Mouse (Mus musculus) intestine, embryonic 16.5 days (tissue): ENCODE measurements around the gene Jade1. TPM values are rescaled to one million over a fixed set of nuclear protein-coding genes. Genes with fewer than 3 reads are reported as not detected.

ENCODE experiments used
- ATAC-seq: fragments of 200-750 bp; cut with Nextera tagmentation; 2 replicates; pipeline ENCODE4 v1.8.0; 2017; ENCODE audit warnings: moderate TSS enrichment, moderate library complexity
- H3K27ac ChIP-seq: fragments of 300-500 bp; sonication (generic); 2 replicates; pipeline ENCODE4 v1.5.1; 2014; ENCODE audit warnings: mild to moderate bottlenecking, low read length
- H3K27me3 ChIP-seq: fragments of 300-500 bp; sonication (generic); replicated peaks from 2 replicates; pipeline ENCODE4 v1.6.1; 2014; ENCODE audit warnings: low read length, control low read depth, mixed read lengths; ENCODE audit not compliant: control insufficient read depth, insufficient read depth
- H3K36me3 ChIP-seq: fragments of 300-500 bp; sonication (generic); 2 replicates; pipeline ENCODE4 v1.6.1; 2014; ENCODE audit warnings: low read length, control low read depth; ENCODE audit not compliant: control insufficient read depth, insufficient read depth
- H3K4me1 ChIP-seq: fragments of 300-500 bp; sonication (generic); 2 replicates; pipeline ENCODE4 v1.6.1; 2014; ENCODE audit warnings: low read length, control low read depth, mixed read lengths; ENCODE audit not compliant: control insufficient read depth, insufficient read depth
- H3K4me2 ChIP-seq: fragments of 300-500 bp; sonication (generic); 2 replicates; pipeline ENCODE4 v1.6.1; 2014; ENCODE audit warnings: low read depth, low read length, control low read depth
- H3K4me3 ChIP-seq: fragments of 300-500 bp; sonication (generic); 2 replicates; pipeline ENCODE4 v1.5.1; 2014; ENCODE audit warnings: mild to moderate bottlenecking, low read length
- H3K9ac ChIP-seq: fragments of 300-500 bp; sonication (generic); 2 replicates; pipeline ENCODE4 v1.6.1; 2014; ENCODE audit warnings: low read depth, low read length
- H3K9me3 ChIP-seq: fragments of 300-500 bp; sonication (generic); 2 replicates; pipeline ENCODE4 v1.6.1; 2016; ENCODE audit warnings: low read length, control low read depth; ENCODE audit not compliant: control insufficient read depth
- WGBS: fragments of 180-500 bp; shearing (Covaris S2); extraction: QIAGEN DNeasy Blood & Tissue Kit; methylation state at CpG from one replicate; pipeline ENCODE4 v1.1.7; 2014; 5-methylcytosine and 5-hydroxymethylcytosine counted together
- polyA plus RNA-seq: library from polyadenylated mRNA; unstranded; fragments of >200 nt; fragmentation: Nextera tagmentation; extraction: Ambion mirVana; gene quantifications from 2 replicates; pipeline ENCODE4 v1.2.1, GENCODE M21; 2015

The Jade1 gene
- polyA plus RNA-seq, 1 experiment from 2014 or later: 14.8 TPM

- Histone ChIP-seq H3K9ac (no peak overlapping the region), H3K36me3 (no peaks in the 10 kb centered on the region), H3K27me3 (no peaks in the 10 kb centered on the region), H3K4me2 (no peak overlapping the region), H3K9me3 (peaks cover 5% of the 10 kb centered on the region; the same call in 1 of the 2 replicates), H3K4me1 (peaks cover 4% of the 10 kb centered on the region; the same call in 1 of the 2 replicates), H3K27ac (no peak overlapping the region), H3K4me3 (no peak overlapping the region)
- WGBS: 89% methylated on average over 9 of the region's 11 CpGs
- ATAC-seq: no peak
Measured at GRCm38 (mm10) chr3:41556451-41557266, 1.1 kb downstream of the Jade1 start.

- no peak for ATAC-seq
- Histone ChIP-seq H3K27me3 (no peaks in the 10 kb centered on the region), H3K9ac (no peak overlapping the region), H3K4me1 (peaks cover 4% of the 10 kb centered on the region; the same call in 1 of the 2 replicates), H3K4me2 (no peak overlapping the region), H3K9me3 (peaks cover 5% of the 10 kb centered on the region; the same call in 1 of the 2 replicates), H3K4me3 (no peak overlapping the region), H3K27ac (no peak overlapping the region), H3K36me3 (no peaks in the 10 kb centered on the region)
- WGBS: 87% methylated on average over 19 of the region's 19 CpGs
Measured at GRCm38 (mm10) chr3:41557267-41557995, 1.9 kb downstream of the Jade1 start.

- Histone ChIP-seq H3K9me3 (peaks cover 5% of the 10 kb centered on the region; the same call in 1 of the 2 replicates), H3K27me3 (no peaks in the 10 kb centered on the region), H3K4me3 (no peak overlapping the region), H3K9ac (no peak overlapping the region), H3K36me3 (no peaks in the 10 kb centered on the region), H3K4me2 (no peak overlapping the region), H3K4me1 (peaks cover 3% of the 10 kb centered on the region; the same call in 1 of the 2 replicates), H3K27ac (no peak overlapping the region)
- 91% methylated on average over 6 of the region's 6 CpGs for WGBS
- ATAC-seq: no peak
Measured at GRCm38 (mm10) chr3:41560489-41560888, 5.0 kb downstream of the Jade1 start.

GRCm38 (mm10) chr3:41561787-41562186 is 6.3 kb downstream of the Jade1 start:
- Histone ChIP-seq H3K4me2 (no peak overlapping the region), H3K27ac (no peak overlapping the region), H3K27me3 (no peaks in the 10 kb centered on the region), H3K4me3 (no peak overlapping the region), H3K9ac (no peak overlapping the region), H3K9me3 (no peaks in the 10 kb centered on the region), H3K4me1 (peaks cover 3% of the 10 kb centered on the region; the same call in 1 of the 2 replicates), H3K36me3 (no peaks in the 10 kb centered on the region)
- ATAC-seq: no peak
- 86% methylated on average over 5 of the region's 5 CpGs for WGBS

GRCm38 (mm10) chr3:41563211-41563931 is 7.8 kb downstream of the Jade1 start:
- under 1% methylated on average over 74 of the region's 81 CpGs for WGBS
- peak overlapping the region; percentile 97 for H3K27ac ChIP-seq
- H3K36me3 ChIP-seq: no peaks in the 10 kb centered on the region
- H3K9me3 ChIP-seq: no peaks in the 10 kb centered on the region
- ATAC-seq: peak; percentile 76
- peak overlapping the region; percentile 90 for H3K9ac ChIP-seq
- H3K4me3 ChIP-seq: peak overlapping the region; percentile 83
- peak overlapping the region; percentile 79 for H3K4me2 ChIP-seq
- H3K27me3 ChIP-seq: no peaks in the 10 kb centered on the region
- peaks cover 7% of the 10 kb centered on the region; the same call in 1 of the 2 replicates for H3K4me1 ChIP-seq

- Histone ChIP-seq H3K4me1 (peaks cover 11% of the 10 kb centered on the region; the same call in 1 of the 2 replicates), H3K36me3 (no peaks in the 10 kb centered on the region), H3K27me3 (no peaks in the 10 kb centered on the region), H3K4me2 (peak overlapping the region; percentile 79), H3K9ac (peak overlapping the region; percentile 90), H3K9me3 (no peaks in the 10 kb centered on the region), H3K4me3 (peak overlapping the region; percentile 83), H3K27ac (peak overlapping the region; percentile 97)
- no peak for ATAC-seq
- 0% methylated on average over 7 of the region's 7 CpGs for WGBS
Measured at GRCm38 (mm10) chr3:41563997-41564396, 8.5 kb downstream of the Jade1 start.

- Histone ChIP-seq H3K4me3 (peak overlapping the region; percentile 83), H3K9me3 (no peaks in the 10 kb centered on the region), H3K4me2 (peak overlapping the region; percentile 79), H3K27me3 (no peaks in the 10 kb centered on the region), H3K27ac (peak overlapping the region; percentile 97), H3K9ac (peak overlapping the region; percentile 90), H3K36me3 (no peaks in the 10 kb centered on the region), H3K4me1 (peaks cover 13% of the 10 kb centered on the region; the same call in 1 of the 2 replicates)
- under 1% methylated on average over 58 of the region's 60 CpGs for WGBS
- ATAC-seq: peak; percentile 75
Measured at GRCm38 (mm10) chr3:41564471-41565213, 9.1 kb downstream of the Jade1 start.

GRCm38 (mm10) chr3:41565410-41565823 is 9.9 kb downstream of the Jade1 start:
- Histone ChIP-seq H3K36me3 (no peaks in the 10 kb centered on the region), H3K27ac (peak overlapping the region; percentile 97), H3K27me3 (no peaks in the 10 kb centered on the region), H3K4me2 (peak overlapping the region; percentile 79), H3K9ac (peak overlapping the region; percentile 90), H3K4me1 (peaks cover 21% of the 10 kb centered on the region; the same call in 1 of the 2 replicates), H3K4me3 (peak overlapping the region; percentile 83), H3K9me3 (no peaks in the 10 kb centered on the region)
- peak; percentile 67 for ATAC-seq
- 0% methylated on average over 54 of the region's 61 CpGs for WGBS
